In the genomic region with DNA sequence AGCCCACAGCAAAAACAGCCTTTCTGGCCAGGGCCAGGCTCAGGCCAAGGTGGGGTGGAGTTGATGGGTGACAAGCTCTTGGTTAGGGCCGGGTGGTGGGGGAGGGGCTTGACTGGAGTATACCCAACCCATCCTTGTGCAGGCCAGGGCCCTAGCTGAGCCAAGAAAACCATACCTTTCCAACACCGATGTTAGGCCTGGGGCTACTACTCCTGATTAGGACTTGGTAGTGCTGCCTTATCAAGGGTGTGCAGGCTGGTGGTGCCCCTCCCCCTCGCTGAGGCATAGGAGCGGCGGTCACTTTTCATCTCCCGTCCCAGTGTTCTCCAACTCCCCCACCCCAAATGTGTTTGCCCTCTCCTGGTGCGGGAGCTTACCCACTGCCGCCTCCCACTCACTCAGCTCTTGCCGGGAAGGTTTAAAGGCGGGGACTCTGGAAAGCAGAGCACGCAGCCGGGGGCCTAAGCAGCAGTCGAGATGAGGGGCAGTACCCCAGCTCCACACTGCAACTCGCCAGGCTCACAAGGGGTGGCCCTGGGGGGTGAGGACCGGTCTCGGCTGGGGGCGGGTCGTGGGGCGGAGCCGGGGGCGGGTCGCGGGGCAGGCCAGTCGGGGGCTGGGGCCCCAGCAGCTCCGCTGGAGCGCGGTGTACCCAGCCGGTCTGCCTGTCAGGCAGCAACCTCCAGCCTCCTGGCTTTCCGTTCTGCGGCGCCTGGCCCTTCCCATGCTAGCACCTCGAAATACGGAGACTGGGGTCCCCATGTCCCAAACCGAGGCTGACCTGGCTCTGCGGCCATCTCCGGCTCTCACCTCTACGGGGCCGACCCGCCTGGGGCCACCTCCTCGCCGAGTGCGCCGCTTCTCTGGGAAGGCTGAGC, we compare ENCODE assay signal across 8 mouse cellular contexts. TPM values are rescaled to one million over a fixed set of nuclear protein-coding genes. Genes with fewer than 3 reads are reported as not detected.
DNase-seq lines count a peak whose midpoint lies in the region; ATAC-seq and TF ChIP-seq lines count a peak whose summit lies in the region.

A gene (plus strand): TSS at position 620 of the 878 bp plus-strand sequence.

- peak within 1 kb of the TSS; percentile 47 for H3K4me3 ChIP-seq in forebrain, embryonic 11.5 days (ENCODE audit: low read depth, low read length)
- H3K4me3 ChIP-seq in hindbrain, embryonic 11.5 days (ENCODE audit: low read depth, low read length), result peak within 1 kb of the TSS; percentile 37
- peak within 1 kb of the TSS; percentile 58 for H3K4me3 ChIP-seq in limb, embryonic 15.5 days
- H3K4me3 ChIP-seq in myocyte, result no peak within 1 kb of the TSS

- no peaks in the 10 kb centered on the region for H3K9me3 ChIP-seq in forebrain, embryonic 11.5 days (ENCODE audit: control insufficient read depth, low read length)
- no peaks in the 10 kb centered on the region for H3K9me3 ChIP-seq in hindbrain, embryonic 11.5 days (ENCODE audit: control insufficient read depth, low read length)
- no peaks in the 10 kb centered on the region for H3K9me3 ChIP-seq in limb, embryonic 15.5 days

- peaks cover 32% of the 10 kb centered on the region for H3K4me1 ChIP-seq in forebrain, embryonic 11.5 days (replicated peaks; ENCODE audit: control insufficient read depth, insufficient read depth, low read length)
- H3K4me1 ChIP-seq in hindbrain, embryonic 11.5 days (replicated peaks; ENCODE audit: control insufficient read depth, insufficient read depth, low read length), result peaks cover 18% of the 10 kb centered on the region
- peaks cover 58% of the 10 kb centered on the region for H3K4me1 ChIP-seq in limb, embryonic 15.5 days

- peaks cover 33% of the 10 kb centered on the region for H3K27me3 ChIP-seq in forebrain, embryonic 11.5 days (ENCODE audit: control insufficient read depth, insufficient read depth, low read length)
- H3K27me3 ChIP-seq in hindbrain, embryonic 11.5 days (ENCODE audit: control insufficient read depth, insufficient read depth, low read length), result peaks cover 37% of the 10 kb centered on the region
- peaks cover 31% of the 10 kb centered on the region for H3K27me3 ChIP-seq in limb, embryonic 15.5 days
- H3K27me3 ChIP-seq in myocyte (ENCODE audit: control insufficient read depth, insufficient read depth, insufficient read length), result peaks cover 40% of the 10 kb centered on the region

- no peak for TF ChIP-seq POLR2A in myocyte (IDR thresholded peaks at IDR 0.05; ENCODE audit: insufficient read length, low read depth)

- no peaks in the 10 kb centered on the region for H3K79me2 ChIP-seq in myocyte (ENCODE audit: control insufficient read depth, insufficient read depth)

- H3K9ac ChIP-seq in forebrain, embryonic 11.5 days (ENCODE audit: low read length), result peak within 1 kb of the TSS; percentile 76
- H3K9ac ChIP-seq in hindbrain, embryonic 11.5 days (ENCODE audit: low read depth, low read length), result peak within 1 kb of the TSS; percentile 53
- peak within 1 kb of the TSS; percentile 61 for H3K9ac ChIP-seq in limb, embryonic 15.5 days

- peak; percentile 79 for ATAC-seq in forebrain, embryonic 11.5 days (replicated peaks; ENCODE audit: low FRiP score)
- peak; percentile 67 for ATAC-seq in hindbrain, embryonic 11.5 days (ENCODE audit: low FRiP score)
- peak; percentile 79 for ATAC-seq in limb, embryonic 15.5 days (ENCODE audit: insufficient number of reproducible peaks, low FRiP score, low TSS enrichment, low read depth)

- DNase-seq in cerebellum, postnatal 10 days, result peak; percentile 62 to 72
- no peak for DNase-seq in cerebellum, adult 9-10 months
- DNase-seq in adipocyte (ENCODE audit: low spot score), result peak; percentile 81
- DNase-seq in forebrain, embryonic 11.5 days (ENCODE audit: low spot score), result peak; percentile 85
- DNase-seq in hindbrain, embryonic 11.5 days (ENCODE audit: low spot score), result peak; percentile 67
- peak; percentile 71 for DNase-seq in testis, postnatal 14 days (ENCODE audit: low spot score)

- H3K27ac ChIP-seq in forebrain, embryonic 11.5 days (ENCODE audit: low read depth, low read length), result peak within 1 kb of the TSS; percentile 46; the same call in 1 of the 2 replicates
- H3K27ac ChIP-seq in hindbrain, embryonic 11.5 days (ENCODE audit: low read depth, low read length), result peak within 1 kb of the TSS; percentile 61
- H3K27ac ChIP-seq in limb, embryonic 15.5 days, result peak within 1 kb of the TSS; percentile 77

- no peak within 1 kb of the TSS for H3ac ChIP-seq in myocyte (ENCODE audit: control insufficient read depth, insufficient read length)

- H3K36me3 ChIP-seq in forebrain, embryonic 11.5 days (ENCODE audit: control insufficient read depth, insufficient read depth, low read length), result no peaks in the 10 kb centered on the region
- H3K36me3 ChIP-seq in hindbrain, embryonic 11.5 days (ENCODE audit: control insufficient read depth, insufficient read depth, low read length), result no peaks in the 10 kb centered on the region
- peaks cover 19% of the 10 kb centered on the region; the same call in 1 of the 2 replicates for H3K36me3 ChIP-seq in limb, embryonic 15.5 days
- H3K36me3 ChIP-seq in myocyte (ENCODE audit: control insufficient read depth, insufficient read depth), result no peaks in the 10 kb centered on the region

- WGBS in forebrain, embryonic 11.5 days, result under 1% methylated on average over 41 of the region's 43 CpGs
- under 1% methylated on average over 29 of the region's 43 CpGs for WGBS in hindbrain, embryonic 11.5 days
- 0% methylated on average over 43 of the region's 43 CpGs for WGBS in limb, embryonic 15.5 days

- peak within 1 kb of the TSS; percentile 99 for H3K4me2 ChIP-seq in forebrain, embryonic 11.5 days (ENCODE audit: low read depth, low read length, severe bottlenecking)
- peak within 1 kb of the TSS; percentile 77 for H3K4me2 ChIP-seq in hindbrain, embryonic 11.5 days (replicated peaks; ENCODE audit: low read depth, low read length)
- peak within 1 kb of the TSS; percentile 97 for H3K4me2 ChIP-seq in limb, embryonic 15.5 days
- peak within 1 kb of the TSS; percentile 70 for H3K4me2 ChIP-seq in myocyte (ENCODE audit: low read depth)

TF ChIP-seq in myocyte, 11 proteins besides CTCF, POLR2A, EP300 and RAD21:
- TF ChIP-seq POLR2AphosphoS2 (IDR thresholded peaks at IDR 0.05; ENCODE audit: insufficient read length, low read depth) (peak; percentile 73), MYOG (IDR thresholded peaks at IDR 0.05; ENCODE audit: control insufficient read depth in 1 of 3, insufficient read depth in 1 of 3, insufficient read length in 2 of 3, low read depth in 2 of 3) (no peak)
TF ChIP-seq in myocyte: peak in this region for 1.

RNA-seq across cellular contexts. Expression of the gene that starts here (rescaled TPM):
- 5.3 and 7.6 TPM in 2 replicates for polyA plus RNA-seq in forebrain, embryonic 11.5 days (2014; fragmentation: Nextera tagmentation; extraction: Ambion mirVana)
- 5.2 and 6.0 TPM in 2 replicates for polyA plus RNA-seq in hindbrain, embryonic 11.5 days (2014; fragmentation: Nextera tagmentation; extraction: Ambion mirVana)
- polyA plus RNA-seq in limb, embryonic 15.5 days (2015; fragmentation: Nextera tagmentation; extraction: Ambion mirVana), result 7.9 and 9.9 TPM in 2 replicates
- polyA plus RNA-seq in myocyte (2012; fragmentation: generic; extraction: Trizol), result 0.19 TPM
